Mouse (Mus musculus) stomach, embryonic 16.5 days (tissue): ENCODE data around the gene Pom121l2. TPM values are rescaled to one million over a fixed set of nuclear protein-coding genes. Genes with fewer than 3 reads are reported as not detected.
A peak's percentile ranks its signal among the peaks of the same experiment; 100 is the strongest.

Source experiments
- ATAC-seq: fragments of 200-750 bp; cut with Nextera tagmentation; 2 replicates; pipeline ENCODE4 v1.8.0; 2017; ENCODE audit warnings: moderate number of reproducible peaks, moderate TSS enrichment; ENCODE audit not compliant: insufficient read depth, low FRiP score
- H3K27ac ChIP-seq: fragments of 300-500 bp; sonication (generic); 2 replicates; pipeline ENCODE4 v1.5.1; 2014; ENCODE audit warnings: low read length
- H3K27me3 ChIP-seq: fragments of 300-500 bp; sonication (generic); 2 replicates; pipeline ENCODE4 v1.6.1; 2014; ENCODE audit warnings: low read length, control low read depth, mixed read lengths; ENCODE audit not compliant: control insufficient read depth, insufficient read depth
- H3K36me3 ChIP-seq: fragments of 300-500 bp; sonication (generic); 2 replicates; pipeline ENCODE4 v1.6.1; 2014; ENCODE audit warnings: low read length; ENCODE audit not compliant: control insufficient read depth, insufficient read depth
- H3K4me1 ChIP-seq: fragments of 300-500 bp; sonication (generic); 2 replicates; pipeline ENCODE4 v1.6.1; 2014; ENCODE audit warnings: low read length, control low read depth, mixed read lengths; ENCODE audit not compliant: control insufficient read depth, insufficient read depth
- H3K4me2 ChIP-seq: fragments of 300-500 bp; sonication (generic); 2 replicates; pipeline ENCODE4 v1.6.1; 2014; ENCODE audit warnings: low read depth, low read length, mixed read lengths
- H3K4me3 ChIP-seq: fragments of 300-500 bp; sonication (generic); replicated peaks from 2 replicates; pipeline ENCODE4 v1.5.1; 2014; ENCODE audit warnings: mild to moderate bottlenecking, low read length
- H3K9ac ChIP-seq: fragments of 300-500 bp; sonication (generic); 2 replicates; pipeline ENCODE4 v1.6.1; 2014; ENCODE audit warnings: low read length
- H3K9me3 ChIP-seq: fragments of 300-500 bp; sonication (generic); replicated peaks from 2 replicates; pipeline ENCODE4 v1.6.1; 2016; ENCODE audit warnings: low read length, control low read depth; ENCODE audit not compliant: control insufficient read depth
- WGBS: fragments of 180-500 bp; shearing (Covaris S2); extraction: QIAGEN DNeasy Blood & Tissue Kit; methylation state at CpG from one replicate; pipeline ENCODE4 v1.1.7; 2014; 5-methylcytosine and 5-hydroxymethylcytosine counted together
- polyA plus RNA-seq: library from polyadenylated mRNA; unstranded; fragments of >200 nt; fragmentation: Nextera tagmentation; extraction: Ambion mirVana; gene quantifications from 2 replicates; pipeline ENCODE4 v1.2.1, GENCODE M21; 2015

Pom121l2 gene
- polyA plus RNA-seq, 1 experiment from 2014 or later, result 0.09 TPM

DNA sequence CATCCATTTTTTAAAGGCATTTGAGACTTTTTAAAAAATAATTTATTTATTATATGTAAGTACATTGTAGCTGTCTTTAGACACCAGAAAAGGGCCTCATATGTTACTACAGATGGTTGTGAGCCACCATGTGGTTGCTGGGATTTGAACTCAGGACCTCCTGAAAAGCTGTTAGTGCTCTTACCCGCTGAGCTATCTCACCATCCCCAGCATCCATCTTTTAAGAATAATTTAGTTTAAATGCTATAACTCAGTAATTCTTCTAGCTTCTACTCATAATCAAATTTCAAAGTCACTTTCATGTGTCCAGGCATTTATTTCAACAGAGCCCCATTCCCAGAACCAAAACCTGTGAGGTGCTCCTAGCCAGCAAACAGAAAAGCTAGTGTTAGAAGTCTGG is 37.4 kb upstream of the Pom121l2 start:
- 73% methylated on average over 1 of the region's 1 CpGs for WGBS
- Histone ChIP-seq H3K4me1 (no peaks in the 10 kb centered on the region), H3K4me3 (no peak overlapping the region), H3K27me3 (no peaks in the 10 kb centered on the region), H3K9me3 (no peaks in the 10 kb centered on the region), H3K27ac (no peak overlapping the region), H3K4me2 (no peak overlapping the region), H3K9ac (no peak overlapping the region), H3K36me3 (no peaks in the 10 kb centered on the region)
- ATAC-seq, result no peak

DNA sequence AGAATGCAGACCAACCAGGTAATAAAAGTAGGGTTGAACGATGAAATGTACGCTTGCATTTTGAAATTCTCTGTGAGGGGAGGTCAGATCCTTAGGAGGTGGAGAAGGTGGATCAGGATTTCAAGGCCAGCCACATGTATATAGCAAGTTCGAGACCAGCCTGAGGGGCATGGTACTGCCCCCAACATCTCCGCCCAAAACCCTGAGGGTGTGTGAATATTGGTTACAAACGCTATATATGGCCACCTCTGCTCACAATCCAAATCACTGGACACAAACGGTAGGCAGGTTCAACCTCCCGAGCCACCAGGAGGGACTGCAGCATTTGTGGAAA is 36.4 kb upstream of the Pom121l2 start:
- peak overlapping the region; percentile 85 for H3K4me3 ChIP-seq
- peak overlapping the region; percentile 90 for H3K9ac ChIP-seq
- no peak overlapping the region for H3K27ac ChIP-seq
- H3K4me1 ChIP-seq, result no peaks in the 10 kb centered on the region
- 0 out of 2 replicates have a peak, but pooled peaks cover under 1% of the 10 kb centered on the region for H3K36me3 ChIP-seq
- H3K27me3 ChIP-seq, result no peaks in the 10 kb centered on the region
- 3% methylated on average over 7 of the region's 7 CpGs for WGBS
- no peaks in the 10 kb centered on the region for H3K9me3 ChIP-seq
- peak overlapping the region; percentile 62 for H3K4me2 ChIP-seq
- peak; percentile 26; the same call in 1 of the 2 replicates for ATAC-seq

DNA sequence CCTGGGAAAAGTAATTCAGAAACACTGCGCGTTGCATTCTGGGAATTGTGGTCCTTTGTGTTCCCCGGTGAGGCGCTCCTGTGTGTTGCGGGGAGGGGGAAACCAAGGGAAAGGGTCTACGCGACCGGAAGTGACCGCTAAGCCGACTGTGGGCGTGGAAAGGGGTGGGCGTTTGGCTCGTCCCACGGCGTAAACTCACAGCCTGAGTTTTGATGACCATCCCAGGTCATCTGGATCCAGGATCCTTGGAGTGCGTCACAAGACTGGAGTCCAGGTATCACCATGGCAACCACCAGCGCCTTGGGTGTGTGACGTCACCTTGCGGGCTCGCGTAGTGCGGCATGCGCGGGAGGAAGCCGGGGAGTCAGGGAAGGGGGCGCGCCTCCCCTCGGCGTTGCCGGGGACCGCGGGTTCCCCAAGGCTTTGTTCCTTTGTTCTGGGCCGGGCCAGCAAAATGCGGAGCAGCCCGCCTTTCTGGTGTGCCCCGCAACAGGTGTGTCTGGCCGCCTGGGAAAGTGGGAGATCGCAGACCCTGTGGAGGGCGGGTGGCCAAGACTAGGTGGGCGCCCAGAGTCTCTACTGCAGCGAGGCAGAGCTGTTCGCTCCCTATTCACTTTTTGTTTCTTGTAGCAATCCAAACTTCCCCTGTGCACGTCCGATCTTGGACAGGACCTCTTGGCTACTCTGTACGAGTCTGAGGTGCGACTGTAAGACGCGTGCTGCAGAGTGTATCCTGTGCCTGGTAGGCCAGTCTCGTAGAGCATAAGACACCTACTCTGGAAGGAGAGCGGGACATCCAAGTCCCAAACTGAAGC is 35.9 kb upstream of the Pom121l2 start, which contains the start of gene Zfp184:
Gene Zfp184 (plus strand): TSS at position 169 of the 815 bp plus-strand sequence.
- WGBS, result under 1% methylated on average over 50 of the region's 50 CpGs
- Histone ChIP-seq H3K27ac (peak within 1 kb of the TSS; percentile 77), H3K9ac (peak within 1 kb of the TSS; percentile 90), H3K4me3 (peak within 1 kb of the TSS; percentile 85), H3K4me2 (peak within 1 kb of the TSS; percentile 62), H3K36me3 (0 out of 2 replicates have a peak, but pooled peaks cover 6% of the 10 kb centered on the region), H3K9me3 (no peaks in the 10 kb centered on the region), H3K4me1 (no peaks in the 10 kb centered on the region), H3K27me3 (no peaks in the 10 kb centered on the region)
- ATAC-seq, result peak; percentile 90

DNA sequence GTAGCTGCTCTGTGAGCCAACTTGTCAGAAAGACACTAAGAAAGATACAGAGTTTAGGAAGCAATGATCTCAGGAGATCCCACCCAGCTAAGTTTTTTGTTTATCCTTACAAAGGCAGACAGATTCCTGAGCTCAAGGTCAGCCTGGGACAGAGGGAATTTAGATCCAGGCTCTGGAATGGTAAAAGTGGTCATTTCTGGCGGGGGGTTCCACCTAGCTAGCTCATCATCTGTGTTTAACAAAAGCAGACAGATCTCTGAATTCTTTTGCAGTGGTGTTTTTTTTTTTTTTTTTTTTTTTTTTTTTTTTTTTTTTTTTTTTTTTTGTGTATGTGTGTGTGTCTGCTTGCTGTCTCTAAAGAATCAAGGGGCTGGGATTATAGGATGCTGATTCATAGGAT is 11.7 kb upstream of the Pom121l2 start:
- Histone ChIP-seq H3K9me3 (no peaks in the 10 kb centered on the region), H3K27ac (no peak overlapping the region), H3K4me1 (no peaks in the 10 kb centered on the region), H3K9ac (no peak overlapping the region), H3K4me2 (no peak overlapping the region), H3K4me3 (no peak overlapping the region), H3K36me3 (no peaks in the 10 kb centered on the region), H3K27me3 (no peaks in the 10 kb centered on the region)
- no peak for ATAC-seq
- 52% methylated on average over 1 of the region's 1 CpGs for WGBS

DNA sequence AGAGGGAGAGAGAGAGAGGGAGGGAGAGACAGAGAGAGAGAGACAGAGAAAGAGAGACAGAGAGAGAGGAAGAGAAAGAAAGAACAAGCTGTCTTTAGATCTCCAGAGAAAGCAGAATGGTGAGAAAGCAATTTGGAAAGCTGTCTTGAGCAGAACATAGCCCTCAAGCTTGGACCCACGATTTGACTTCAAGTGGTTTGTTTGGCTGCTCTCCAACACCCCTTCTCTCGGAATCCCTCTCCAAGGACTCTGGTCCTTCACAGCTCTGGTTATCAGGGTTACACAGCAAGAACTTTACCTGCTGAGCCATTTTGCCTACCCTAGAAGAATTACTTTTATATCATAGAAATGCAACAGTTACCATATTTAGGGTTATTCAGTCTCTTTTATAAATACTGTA is 11.2 kb upstream of the Pom121l2 start:
- H3K9ac ChIP-seq, result no peak overlapping the region
- no peak overlapping the region for H3K4me2 ChIP-seq
- no peaks in the 10 kb centered on the region for H3K36me3 ChIP-seq
- H3K9me3 ChIP-seq, result no peaks in the 10 kb centered on the region
- H3K4me1 ChIP-seq, result no peaks in the 10 kb centered on the region
- 45% methylated on average over 2 of the region's 2 CpGs for WGBS
- no peaks in the 10 kb centered on the region for H3K27me3 ChIP-seq
- no peak for ATAC-seq
- H3K27ac ChIP-seq, result no peak overlapping the region
- no peak overlapping the region for H3K4me3 ChIP-seq

DNA sequence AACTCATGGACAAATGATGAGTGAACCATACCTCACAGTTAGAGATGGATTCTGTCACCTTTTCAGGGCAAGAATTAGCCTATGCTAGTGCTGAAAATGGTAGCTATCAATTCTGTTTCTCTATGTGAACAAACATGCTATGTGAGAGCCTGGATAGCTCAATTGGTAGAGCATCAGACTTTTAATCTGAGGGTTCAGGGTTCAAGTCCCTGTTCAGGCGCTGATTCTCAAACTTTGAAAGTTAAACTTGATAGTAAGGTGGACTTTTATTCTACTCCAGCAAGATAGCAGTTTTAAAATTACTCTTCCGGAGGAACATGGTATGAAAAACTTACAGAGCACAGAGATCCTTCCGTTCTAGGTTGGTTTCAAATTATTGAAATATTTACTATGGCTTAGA is 9.4 kb upstream of the Pom121l2 start:
- Histone ChIP-seq H3K4me2 (no peak overlapping the region), H3K36me3 (no peaks in the 10 kb centered on the region), H3K27ac (no peak overlapping the region), H3K27me3 (no peaks in the 10 kb centered on the region), H3K4me3 (no peak overlapping the region), H3K9me3 (no peaks in the 10 kb centered on the region), H3K9ac (no peak overlapping the region), H3K4me1 (no peaks in the 10 kb centered on the region)
- ATAC-seq, result no peak
- WGBS, result 40% methylated on average over 3 of the region's 3 CpGs

DNA sequence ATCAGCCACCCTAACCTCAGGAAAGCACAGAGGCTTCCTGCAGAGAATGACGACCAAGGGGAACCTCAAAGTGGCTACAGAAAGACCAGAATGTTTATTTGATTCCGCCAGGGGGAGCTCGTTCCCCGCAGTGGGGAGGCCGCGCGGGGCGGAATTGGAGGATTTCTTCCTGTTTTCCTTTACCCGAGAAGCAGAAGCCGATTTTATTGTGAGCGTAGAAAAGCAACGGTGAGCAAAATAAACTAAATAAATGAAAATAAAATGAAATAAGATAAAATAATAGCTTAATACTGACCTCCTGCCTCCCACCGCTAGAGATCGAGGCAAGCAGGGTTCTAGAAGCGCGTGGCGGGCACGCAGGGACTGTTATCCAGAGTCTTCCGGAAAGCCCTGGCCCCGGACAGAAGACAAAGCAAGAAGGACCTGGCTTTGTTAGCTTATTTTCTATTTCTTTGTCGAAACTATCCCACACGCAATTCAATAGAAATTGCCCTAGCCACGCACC is 6.7 kb upstream of the Pom121l2 start:
- H3K4me3 ChIP-seq, result peak overlapping the region; percentile 76
- peak overlapping the region; percentile 77 for H3K9ac ChIP-seq
- ATAC-seq, result peak; percentile 86
- H3K36me3 ChIP-seq, result no peaks in the 10 kb centered on the region
- H3K27me3 ChIP-seq, result no peaks in the 10 kb centered on the region
- H3K9me3 ChIP-seq, result no peaks in the 10 kb centered on the region
- WGBS, result under 1% methylated on average over 23 of the region's 23 CpGs
- no peaks in the 10 kb centered on the region for H3K4me1 ChIP-seq
- H3K4me2 ChIP-seq, result peak overlapping the region; percentile 33; the same call in 1 of the 2 replicates
- H3K27ac ChIP-seq, result peak overlapping the region; percentile 93

DNA sequence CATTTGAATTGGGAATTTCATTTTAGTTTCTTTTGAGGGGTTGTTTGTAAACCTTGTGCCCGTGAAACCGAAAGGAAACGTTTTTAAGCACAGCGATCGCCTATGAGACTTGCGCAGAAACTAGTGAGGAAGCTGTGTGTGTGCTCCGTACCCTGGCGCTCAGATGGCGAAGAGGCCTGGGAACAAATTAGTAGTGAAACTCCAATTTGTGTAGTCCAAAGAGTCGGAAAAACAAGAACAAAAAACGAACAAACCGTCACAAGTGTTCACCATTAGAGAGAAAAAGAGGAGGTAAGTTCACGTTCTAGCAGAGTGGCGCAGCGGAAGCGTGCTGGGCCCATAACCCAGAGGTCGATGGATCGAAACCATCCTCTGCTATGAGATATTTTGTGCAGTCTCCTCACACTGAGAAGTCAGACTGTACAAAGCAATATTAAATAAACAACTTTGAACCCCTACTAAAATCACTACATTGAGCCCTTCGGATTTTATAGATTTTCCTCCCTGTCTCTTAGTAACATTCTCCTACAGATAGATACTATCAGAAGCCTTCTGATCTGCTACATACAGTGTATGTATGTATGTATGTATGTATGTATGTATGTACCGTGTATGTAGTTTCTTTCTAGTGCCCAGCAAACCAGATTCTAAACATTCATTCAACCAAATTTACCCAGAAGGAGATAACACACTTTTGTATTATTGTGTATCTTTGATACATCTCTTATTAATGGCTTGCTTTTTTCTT is 6.1 kb upstream of the Pom121l2 start:
- Histone ChIP-seq H3K27ac (peak overlapping the region; percentile 93), H3K4me2 (peak overlapping the region; percentile 30; the same call in 1 of the 2 replicates), H3K27me3 (no peaks in the 10 kb centered on the region), H3K9ac (peak overlapping the region; percentile 77), H3K36me3 (no peaks in the 10 kb centered on the region), H3K4me1 (no peaks in the 10 kb centered on the region), H3K9me3 (no peaks in the 10 kb centered on the region), H3K4me3 (peak overlapping the region; percentile 76)
- ATAC-seq, result peak; percentile 93
- WGBS, result 4% methylated on average over 20 of the region's 20 CpGs

DNA sequence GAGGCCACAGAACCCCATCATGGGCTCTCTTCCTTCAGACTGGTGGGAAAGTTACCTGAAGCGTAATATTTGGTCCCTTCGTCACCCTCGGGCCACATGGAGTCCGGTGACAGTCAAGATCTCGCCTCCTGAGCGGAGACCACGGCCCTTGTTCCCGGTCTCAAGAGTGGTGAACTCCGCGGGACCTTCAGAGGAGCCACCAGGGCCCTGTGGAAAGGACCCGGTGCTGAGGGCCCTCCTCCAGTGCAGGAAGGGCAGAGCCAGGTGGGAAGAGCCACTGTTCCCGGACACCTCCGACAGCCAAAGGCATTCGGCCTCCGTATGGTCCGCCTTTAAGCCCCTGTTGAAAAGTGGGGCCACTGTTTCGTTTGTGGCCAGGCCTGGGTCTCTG is 804 bp downstream of the Pom121l2 start:
- 13% methylated on average over 17 of the region's 17 CpGs for WGBS
- no peak overlapping the region for H3K27ac ChIP-seq
- peaks cover 22% of the 10 kb centered on the region for H3K27me3 ChIP-seq
- H3K9ac ChIP-seq, result peak overlapping the region; percentile 75
- no peaks in the 10 kb centered on the region for H3K9me3 ChIP-seq
- H3K36me3 ChIP-seq, result no peaks in the 10 kb centered on the region
- H3K4me2 ChIP-seq, result peak overlapping the region; percentile 97
- ATAC-seq, result peak; percentile 7; the same call in 1 of the 2 replicates
- peak overlapping the region; percentile 54 for H3K4me3 ChIP-seq
- H3K4me1 ChIP-seq, result peaks cover 7% of the 10 kb centered on the region; the same call in 1 of the 2 replicates
